Mouse (Mus musculus): ENCODE data around the gene Hist1h3c.

GRCm38 (mm10) chr13:23732156-23732804 is 13.1 kb downstream of the Hist1h3c start:
- TF ChIP-seq EP300 (IDR thresholded peaks at IDR 0.05; ENCODE audit: low read depth) (no peak), CTCF (IDR thresholded peaks at IDR 0.05; ENCODE audit: low read depth) (peak; percentile 79)
